Mouse (Mus musculus): ENCODE measurements at regions not wholly inside any gene's neighbourhood (a gene's known extent, or its start where the extent isn't known, plus 50 kb on each side); places are given as distances from the start of the nearest gene placed in this dataset.

DNA sequence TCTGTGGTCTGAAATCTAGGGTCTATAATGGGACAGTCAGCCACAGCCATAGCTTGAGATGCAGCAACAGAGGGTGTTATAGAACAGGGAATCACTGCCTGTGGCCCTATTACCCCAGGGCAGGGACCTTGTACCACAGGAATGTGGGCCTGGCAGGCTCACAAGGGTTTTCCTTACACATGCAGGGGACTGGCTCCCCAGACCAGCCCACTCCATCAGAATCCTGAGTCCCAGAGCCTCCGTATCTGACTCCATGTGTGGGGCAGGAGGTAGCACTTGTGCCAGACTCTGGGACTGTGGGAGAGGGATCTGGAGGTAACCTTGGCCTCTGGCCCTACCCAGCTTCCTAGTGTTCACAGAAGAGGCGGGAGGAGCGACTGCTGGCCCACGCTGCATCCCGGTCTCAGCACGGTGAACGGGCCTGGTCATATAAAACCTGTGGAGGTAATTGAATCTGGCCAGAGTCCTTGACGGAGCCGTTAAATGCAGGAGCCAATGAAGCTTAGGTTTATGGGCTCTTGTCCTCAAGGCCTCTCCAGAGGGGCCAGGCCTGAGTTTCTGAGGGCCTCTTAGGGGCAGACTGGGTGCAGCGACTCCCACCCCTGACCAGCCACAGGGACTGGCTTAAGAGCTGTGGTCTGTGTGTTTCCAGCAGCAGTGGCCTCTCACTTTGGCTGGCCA is 119.4 kb downstream of the Kif26a start:
- no peaks in the 10 kb centered on the region for H3K9me3 ChIP-seq
- no peaks in the 10 kb centered on the region for H3K4me1 ChIP-seq
- H3K9ac ChIP-seq, result no peak overlapping the region
- H3K27me3 ChIP-seq (replicated peaks), result peaks cover 41% of the 10 kb centered on the region; the same call in 1 of the 2 replicates
- ATAC-seq (ENCODE audit: extremely low read depth, insufficient number of reproducible peaks, low FRiP score, low TSS enrichment), result no peak
- H3K4me3 ChIP-seq, result no peak overlapping the region
- no peak overlapping the region for H3K4me2 ChIP-seq
- no peak overlapping the region for H3K27ac ChIP-seq (replicated peaks)
- no peaks in the 10 kb centered on the region for H3K36me3 ChIP-seq
- 68% methylated on average over 10 of the region's 10 CpGs for WGBS

- 73% methylated on average over 6 of the region's 6 CpGs for WGBS
- ATAC-seq (ENCODE audit: extremely low read depth, insufficient number of reproducible peaks, low FRiP score, low TSS enrichment), result no peak
- Histone ChIP-seq H3K9me3 (no peaks in the 10 kb centered on the region), H3K9ac (no peak overlapping the region), H3K4me2 (no peak overlapping the region), H3K4me1 (peaks cover 39% of the 10 kb centered on the region), H3K27me3 (replicated peaks) (peaks cover 15% of the 10 kb centered on the region), H3K27ac (replicated peaks) (no peak overlapping the region), H3K36me3 (no peaks in the 10 kb centered on the region), H3K4me3 (no peak overlapping the region)
These were observed 128.0 kb downstream of the Kif26a start for GRCm38 (mm10) chr12:112274026-112274425.

DNA sequence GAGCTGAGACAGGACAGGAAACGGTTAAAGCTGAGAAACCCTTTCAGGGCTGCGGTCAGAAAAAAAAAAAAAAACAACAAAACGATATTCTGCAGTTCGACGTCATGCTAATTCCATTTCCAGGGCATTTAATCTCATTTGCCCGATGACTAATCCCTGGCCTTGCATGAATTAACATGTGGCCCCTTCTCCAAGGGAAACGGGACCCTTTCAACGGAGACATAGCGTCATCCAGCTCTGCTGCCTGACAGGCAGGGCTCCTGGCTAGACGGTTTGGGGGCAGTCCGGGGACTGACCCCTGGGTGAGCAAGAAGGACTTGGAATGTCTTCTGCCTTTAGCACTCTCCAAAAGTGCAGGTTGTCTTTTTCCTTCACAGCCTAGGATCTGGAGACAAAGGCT is 128.7 kb downstream of the Kif26a start:
- 36% methylated on average over 11 of the region's 11 CpGs for WGBS
- Histone ChIP-seq H3K4me2 (no peak overlapping the region), H3K27me3 (replicated peaks) (peaks cover 15% of the 10 kb centered on the region), H3K9ac (no peak overlapping the region), H3K4me3 (no peak overlapping the region), H3K4me1 (peaks cover 39% of the 10 kb centered on the region), H3K9me3 (no peaks in the 10 kb centered on the region), H3K27ac (replicated peaks) (no peak overlapping the region; the same call in 1 of the 2 replicates), H3K36me3 (no peaks in the 10 kb centered on the region)
- ATAC-seq (ENCODE audit: extremely low read depth, insufficient number of reproducible peaks, low FRiP score, low TSS enrichment), result no peak

DNA sequence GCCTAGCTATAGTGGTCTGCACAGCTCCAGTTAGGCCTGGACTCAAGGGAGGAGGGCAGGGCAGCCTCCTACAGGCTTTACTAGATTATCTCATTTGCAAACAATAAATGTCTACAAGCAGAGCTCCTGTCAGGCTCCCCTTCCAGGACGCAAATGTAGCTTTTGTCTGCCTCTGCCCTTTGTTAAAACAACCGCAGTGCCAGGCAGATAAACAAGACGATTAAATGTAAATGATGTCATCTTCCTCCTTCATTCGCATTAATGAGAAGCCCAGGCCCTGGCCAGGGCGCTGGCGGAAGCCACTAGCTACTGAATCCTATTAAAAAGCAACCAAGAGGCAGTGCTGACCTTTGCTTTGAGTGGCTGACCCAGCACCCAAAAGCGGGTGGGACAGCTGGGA is 130.6 kb downstream of the Kif26a start:
- H3K9ac ChIP-seq, result no peak overlapping the region
- no peak overlapping the region for H3K4me2 ChIP-seq
- no peaks in the 10 kb centered on the region for H3K36me3 ChIP-seq
- H3K27me3 ChIP-seq (replicated peaks), result peaks cover 15% of the 10 kb centered on the region
- no peak overlapping the region for H3K4me3 ChIP-seq
- ATAC-seq (ENCODE audit: extremely low read depth, insufficient number of reproducible peaks, low FRiP score, low TSS enrichment), result no peak
- H3K27ac ChIP-seq (replicated peaks), result no peak overlapping the region; the same call in 1 of the 2 replicates
- H3K4me1 ChIP-seq, result peaks cover 43% of the 10 kb centered on the region
- no peaks in the 10 kb centered on the region for H3K9me3 ChIP-seq
- WGBS, result 43% methylated on average over 7 of the region's 7 CpGs

DNA sequence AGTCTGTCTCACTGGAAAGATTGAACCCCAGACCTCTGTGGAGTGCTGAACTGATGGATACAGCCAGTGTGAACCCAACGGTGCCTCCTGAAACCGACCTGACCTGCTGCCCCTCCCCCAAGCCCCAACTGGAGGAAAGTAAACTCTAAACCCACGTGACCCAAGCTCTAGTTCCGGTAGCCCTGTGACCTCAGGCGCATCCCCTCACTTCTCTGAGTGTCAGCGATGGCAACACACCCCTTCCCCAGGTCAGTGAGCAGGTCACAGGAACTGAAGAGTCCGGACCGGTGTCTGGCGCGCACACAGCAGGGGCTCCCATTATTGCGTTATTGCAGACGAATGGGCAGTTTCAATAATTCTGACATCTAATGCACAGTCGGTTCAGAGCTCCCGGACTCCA is 131.5 kb downstream of the Kif26a start:
- H3K27ac ChIP-seq (replicated peaks), result no peak overlapping the region
- H3K27me3 ChIP-seq (replicated peaks), result peaks cover 15% of the 10 kb centered on the region
- peaks cover 43% of the 10 kb centered on the region for H3K4me1 ChIP-seq
- H3K4me2 ChIP-seq, result no peak overlapping the region
- H3K9me3 ChIP-seq, result no peaks in the 10 kb centered on the region
- H3K36me3 ChIP-seq, result no peaks in the 10 kb centered on the region
- no peak overlapping the region for H3K9ac ChIP-seq
- 74% methylated on average over 14 of the region's 14 CpGs for WGBS
- ATAC-seq (ENCODE audit: extremely low read depth, insufficient number of reproducible peaks, low FRiP score, low TSS enrichment), result no peak
- no peak overlapping the region for H3K4me3 ChIP-seq

GRCm38 (mm10) chr12:112285096-112285495 is 139.1 kb downstream of the Kif26a start:
- peaks cover 6% of the 10 kb centered on the region; the same call in 1 of the 2 replicates for H3K27me3 ChIP-seq (replicated peaks)
- no peak for ATAC-seq (ENCODE audit: extremely low read depth, insufficient number of reproducible peaks, low FRiP score, low TSS enrichment)
- H3K4me2 ChIP-seq, result peak overlapping the region; percentile 27; the same call in 1 of the 2 replicates
- no peaks in the 10 kb centered on the region for H3K36me3 ChIP-seq
- H3K9ac ChIP-seq, result no peak overlapping the region
- peaks cover 9% of the 10 kb centered on the region for H3K4me1 ChIP-seq
- H3K4me3 ChIP-seq, result no peak overlapping the region
- H3K27ac ChIP-seq (replicated peaks), result no peak overlapping the region
- no peaks in the 10 kb centered on the region for H3K9me3 ChIP-seq
- 49% methylated on average over 15 of the region's 15 CpGs for WGBS

DNA sequence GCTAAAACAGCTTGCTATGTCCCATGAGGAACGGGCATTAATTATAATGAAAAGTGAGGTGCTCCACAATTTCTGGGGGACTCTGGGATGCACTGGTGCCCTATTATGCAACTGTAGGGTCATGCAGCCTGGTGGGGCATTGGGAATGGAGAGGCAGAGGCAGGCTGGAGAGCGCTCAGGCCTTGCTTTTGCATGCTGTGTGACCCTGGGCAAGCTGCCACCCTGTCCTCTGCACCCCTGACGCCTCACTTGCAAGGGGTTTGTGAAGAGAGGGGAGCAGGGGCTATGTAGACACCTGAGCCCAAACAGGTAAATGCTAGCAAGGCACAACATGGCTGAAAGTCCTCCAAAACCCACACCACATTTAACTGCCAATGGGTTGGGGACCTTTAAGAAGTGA is 142.8 kb downstream of the Kif26a start:
- Histone ChIP-seq H3K4me1 (peaks cover 22% of the 10 kb centered on the region), H3K4me2 (no peak overlapping the region), H3K9ac (no peak overlapping the region), H3K27ac (replicated peaks) (no peak overlapping the region), H3K36me3 (no peaks in the 10 kb centered on the region), H3K27me3 (replicated peaks) (peaks cover 14% of the 10 kb centered on the region), H3K4me3 (no peak overlapping the region), H3K9me3 (no peaks in the 10 kb centered on the region)
- no peak for ATAC-seq (ENCODE audit: extremely low read depth, insufficient number of reproducible peaks, low FRiP score, low TSS enrichment)
- 75% methylated on average over 3 of the region's 3 CpGs for WGBS

DNA sequence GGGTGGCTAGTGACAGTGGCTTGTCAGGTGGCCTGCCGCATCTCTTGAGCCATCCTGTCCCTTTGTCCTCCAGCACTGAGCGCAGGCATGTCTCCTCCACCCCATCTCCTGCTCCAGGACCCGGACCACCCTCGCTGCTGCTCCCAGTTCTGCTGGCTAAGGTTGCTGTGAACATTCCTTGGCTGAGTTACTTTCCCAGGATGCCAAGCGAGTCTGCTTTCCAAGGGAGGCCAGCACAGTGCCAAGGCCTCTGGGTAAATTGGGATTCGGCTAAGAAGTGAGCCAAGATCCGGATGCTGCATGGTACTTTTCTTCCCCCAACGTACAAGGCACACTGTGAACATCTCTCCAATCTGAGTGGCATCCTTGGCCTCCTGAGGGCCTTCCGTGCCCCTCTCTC is 144.3 kb downstream of the Kif26a start:
- ATAC-seq (ENCODE audit: extremely low read depth, insufficient number of reproducible peaks, low FRiP score, low TSS enrichment), result no peak
- WGBS, result 87% methylated on average over 9 of the region's 9 CpGs

GRCm38 (mm10) chr12:112291748-112292561 is 145.9 kb downstream of the Kif26a start:
- Histone ChIP-seq H3K9ac (no peak overlapping the region), H3K36me3 (no peaks in the 10 kb centered on the region), H3K4me3 (no peak overlapping the region), H3K9me3 (no peaks in the 10 kb centered on the region), H3K4me2 (no peak overlapping the region), H3K4me1 (peaks cover 27% of the 10 kb centered on the region), H3K27ac (replicated peaks) (no peak overlapping the region), H3K27me3 (replicated peaks) (peaks cover 11% of the 10 kb centered on the region)
- no peak for ATAC-seq (ENCODE audit: extremely low read depth, insufficient number of reproducible peaks, low FRiP score, low TSS enrichment)
- 23% methylated on average over 16 of the region's 16 CpGs for WGBS

More for the DNA sequence above, 144.3 kb downstream of the Kif26a start:
- no peak overlapping the region for H3K4me3 ChIP-seq
- peaks cover 22% of the 10 kb centered on the region for H3K4me1 ChIP-seq
- no peak overlapping the region for H3K27ac ChIP-seq (replicated peaks)
- no peaks in the 10 kb centered on the region for H3K9me3 ChIP-seq
- no peak overlapping the region for H3K4me2 ChIP-seq
- peaks cover 14% of the 10 kb centered on the region for H3K27me3 ChIP-seq (replicated peaks)
- no peaks in the 10 kb centered on the region for H3K36me3 ChIP-seq
- no peak overlapping the region for H3K9ac ChIP-seq

DNA sequence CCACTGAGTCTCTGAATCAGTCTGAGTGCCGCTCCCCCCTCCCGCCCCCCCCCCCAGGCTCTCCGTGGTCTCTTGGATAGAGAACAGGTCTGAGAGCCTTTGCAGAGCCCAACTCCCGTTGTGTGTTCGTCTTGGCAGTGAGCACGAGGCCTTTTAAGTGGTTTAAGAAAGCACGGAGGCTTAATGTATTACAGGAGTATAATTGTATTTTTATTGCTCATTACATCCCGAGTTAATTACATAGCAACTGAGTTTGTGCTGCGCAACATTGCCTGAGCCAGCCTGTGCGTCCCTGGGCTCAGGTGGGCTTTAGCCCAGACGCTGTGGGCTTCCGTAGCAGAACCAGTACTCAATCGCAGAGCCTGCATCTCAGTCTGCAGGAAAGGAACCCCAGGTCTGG is 147.1 kb downstream of the Kif26a start:
- no peaks in the 10 kb centered on the region for H3K36me3 ChIP-seq
- WGBS, result 75% methylated on average over 13 of the region's 13 CpGs
- ATAC-seq (ENCODE audit: extremely low read depth, insufficient number of reproducible peaks, low FRiP score, low TSS enrichment), result no peak

DNA sequence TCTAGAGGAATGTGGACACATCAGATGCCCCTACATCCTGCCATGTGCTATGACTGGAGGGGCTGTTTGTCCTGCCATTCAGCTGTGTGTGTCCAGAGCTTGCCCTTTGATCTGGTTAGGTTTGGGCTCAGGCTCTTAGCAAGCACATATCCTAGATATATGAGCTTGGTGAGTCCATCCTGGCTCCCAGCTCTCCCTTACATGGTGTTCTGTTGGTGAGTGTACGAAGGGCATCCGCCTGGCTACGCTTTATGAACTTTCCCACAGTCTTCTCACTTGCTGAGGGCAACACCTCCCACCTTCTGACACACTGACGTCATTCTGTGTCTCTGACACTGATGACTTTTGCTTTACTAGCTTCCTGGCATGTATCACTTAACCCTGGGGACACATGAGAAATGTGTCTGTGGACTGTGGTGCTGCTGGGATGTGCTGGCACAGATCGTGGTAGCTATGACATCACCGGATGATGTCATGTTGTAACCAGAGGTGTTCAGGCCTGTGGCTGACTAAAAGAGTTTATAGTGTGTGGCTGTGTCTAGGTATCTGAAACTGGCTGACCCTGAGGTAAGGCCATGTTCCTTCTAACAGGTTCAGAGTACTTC is 149.4 kb downstream of the Kif26a start:
- no peak for ATAC-seq (ENCODE audit: extremely low read depth, insufficient number of reproducible peaks, low FRiP score, low TSS enrichment)
- Histone ChIP-seq H3K4me3 (no peak overlapping the region), H3K9ac (no peak overlapping the region), H3K4me2 (no peak overlapping the region), H3K9me3 (no peaks in the 10 kb centered on the region), H3K27ac (replicated peaks) (no peak overlapping the region), H3K36me3 (no peaks in the 10 kb centered on the region), H3K27me3 (replicated peaks) (peaks cover 29% of the 10 kb centered on the region), H3K4me1 (peaks cover 19% of the 10 kb centered on the region)
- 61% methylated on average over 6 of the region's 6 CpGs for WGBS

More for the DNA sequence above, 147.1 kb downstream of the Kif26a start:
- Histone ChIP-seq H3K27ac (replicated peaks) (no peak overlapping the region), H3K4me2 (no peak overlapping the region), H3K4me1 (peaks cover 23% of the 10 kb centered on the region), H3K9ac (no peak overlapping the region), H3K4me3 (no peak overlapping the region), H3K27me3 (replicated peaks) (peaks cover 11% of the 10 kb centered on the region), H3K9me3 (no peaks in the 10 kb centered on the region)

Measured in heart, embryonic 13.5 days (tissue).